Comparison of ENCODE assay signal across 9 mouse cellular contexts in the genomic region with DNA sequence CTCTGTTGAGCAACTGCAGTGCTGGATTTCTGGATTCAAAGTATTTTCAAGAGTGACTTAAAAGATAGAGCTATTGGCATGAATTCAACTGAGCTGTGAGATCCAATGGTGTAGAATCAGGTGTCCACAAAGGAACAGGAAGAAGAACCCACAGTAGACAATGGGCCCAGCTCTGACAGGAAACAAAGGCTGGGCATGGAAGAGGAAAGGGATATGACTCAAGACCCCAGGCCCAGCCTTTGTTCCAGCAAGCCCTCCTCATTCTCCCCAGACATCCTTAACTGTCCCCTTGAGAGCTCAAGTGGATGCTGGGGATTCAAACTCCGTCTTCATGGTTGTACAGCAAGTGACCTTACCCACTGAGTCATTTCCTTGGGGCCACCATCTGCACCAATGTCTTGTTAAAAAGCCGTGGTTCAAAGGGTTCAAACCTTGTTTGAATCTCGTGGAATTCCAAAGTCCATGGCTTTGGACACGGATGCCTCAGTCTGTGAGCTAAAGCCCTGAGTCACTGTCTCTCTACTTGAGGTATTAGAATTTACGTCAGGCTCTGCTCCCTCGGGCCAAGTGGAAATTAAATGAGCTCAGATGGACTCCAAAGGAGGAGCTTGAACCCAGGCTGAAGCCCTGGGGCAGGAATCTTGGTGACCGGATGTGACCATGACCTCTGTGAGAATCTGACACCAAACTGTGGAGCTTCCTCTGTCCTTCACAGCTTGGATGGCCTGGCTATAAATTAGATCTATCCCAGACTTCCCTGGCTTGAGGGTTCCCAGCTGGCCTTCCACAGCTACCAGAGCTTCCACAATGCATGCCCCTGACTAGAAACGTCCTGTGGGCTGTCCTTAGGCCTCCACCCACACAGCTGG. TPM values are rescaled to one million over a fixed set of nuclear protein-coding genes. Genes with fewer than 3 reads are reported as not detected.
DNase-seq lines count a peak whose midpoint lies in the region; ATAC-seq and TF ChIP-seq lines count a peak whose summit lies in the region.
"Had no signal": no experiment of that assay in that cellular context is flagged by ENCODE, and none has a peak within 500 bp of the region (broad histone marks: within the 10 kb centered on the region; RNA-seq: fewer than 3 reads in every experiment).

No protein-coding gene starts in this region.

- peaks cover 90% of the 10 kb centered on the region for H3K36me3 ChIP-seq in intestine, embryonic 14.5 days (ENCODE audit: control insufficient read depth, insufficient read depth, low read length)
- peaks cover 95% of the 10 kb centered on the region for H3K36me3 ChIP-seq in lung, embryonic 14.5 days (ENCODE audit: insufficient read depth)

- 56% methylated on average over 8 of the region's 8 CpGs for WGBS in intestine, embryonic 14.5 days
- WGBS in lung, embryonic 14.5 days: 38% methylated on average over 8 of the region's 8 CpGs

- H3K27ac ChIP-seq in intestine, embryonic 14.5 days (ENCODE audit: low read depth): peak overlapping the region; percentile 57
- H3K27ac ChIP-seq in lung, embryonic 14.5 days (ENCODE audit: low read depth): peak overlapping the region; percentile 58
- H3K27ac ChIP-seq: neural tube, embryonic 12.5 days had no signal

- no peak overlapping the region for H3K4me2 ChIP-seq in intestine, embryonic 14.5 days (ENCODE audit: low read length)
- H3K4me2 ChIP-seq in lung, embryonic 14.5 days: no peak overlapping the region
- H3K4me2 ChIP-seq: neural tube, embryonic 12.5 days had no signal

- ATAC-seq in common myeloid progenitor, adult 5-6 weeks (replicated peaks; ENCODE audit: low read depth, poor library complexity, severe bottlenecking): 0 out of 2 replicates have a peak, but pooled peaks have one; percentile 22
- ATAC-seq in intestine, embryonic 14.5 days (replicated peaks; ENCODE audit: low FRiP score, low TSS enrichment, low read depth): 0 out of 2 replicates have a peak, but pooled peaks have one; percentile 12
- ATAC-seq in lung, embryonic 14.5 days (ENCODE audit: insufficient read depth): peak; percentile 89
- no peak for ATAC-seq in activated CD4-positive, CD25-positive, alpha-beta regulatory T cell, adult 4 months

- H3K27me3 ChIP-seq in intestine, embryonic 14.5 days (replicated peaks; ENCODE audit: control insufficient read depth, insufficient read depth, low read length): no peaks in the 10 kb centered on the region
- no peaks in the 10 kb centered on the region for H3K27me3 ChIP-seq in lung, embryonic 14.5 days (ENCODE audit: insufficient read depth, low read length)
- H3K27me3 ChIP-seq: neural tube, embryonic 12.5 days had no signal

- H3K4me3 ChIP-seq in intestine, embryonic 14.5 days (ENCODE audit: low read depth, low read length): no peak overlapping the region
- H3K4me3 ChIP-seq in lung, embryonic 14.5 days (ENCODE audit: low read depth, low read length): no peak overlapping the region
- H3K4me3 ChIP-seq: neural tube, embryonic 12.5 days had no signal

- DNase-seq in gastrocnemius, postnatal 14 days: peak; percentile 31
- DNase-seq in gastrocnemius, postnatal 36 days: no peak
- no peak for DNase-seq in intestine, embryonic 14.5 days (ENCODE audit: low spot score)
- DNase-seq in lung, embryonic 14.5 days: peak; percentile 80
- DNase-seq in right cerebral cortex, adult 2 months (ENCODE audit: low spot score in 2 of 2): no peak
- no peak for DNase-seq in frontal cortex, adult 2 months (ENCODE audit: extremely low spot score in 1 of 2, low spot score in 1 of 2)

- no peak overlapping the region for H3K9ac ChIP-seq in intestine, embryonic 14.5 days (ENCODE audit: low read length)
- no peak overlapping the region for H3K9ac ChIP-seq in lung, embryonic 14.5 days
- H3K9ac ChIP-seq: neural tube, embryonic 12.5 days had no signal

- no peak for TF ChIP-seq CTCF in lung, embryonic 14.5 days (IDR thresholded peaks at IDR 0.05; ENCODE audit: low read depth)

- no peaks in the 10 kb centered on the region for H3K9me3 ChIP-seq in intestine, embryonic 14.5 days (ENCODE audit: control insufficient read depth, low read length)
- H3K9me3 ChIP-seq in lung, embryonic 14.5 days (ENCODE audit: low read depth, low read length): no peaks in the 10 kb centered on the region
- H3K9me3 ChIP-seq: neural tube, embryonic 12.5 days had no signal

- intact Hi-C loops in gastrocnemius, postnatal 14 days (cut with DNase I; ENCODE audit: low total_unique reads): no loop called here
- intact Hi-C loops in gastrocnemius, postnatal 36 days (cut with DNase I): no loop called here

- 0 out of 2 replicates have a peak, but pooled peaks cover 2% of the 10 kb centered on the region for H3K4me1 ChIP-seq in intestine, embryonic 14.5 days (replicated peaks; ENCODE audit: control insufficient read depth, insufficient read depth, low read length)
- H3K4me1 ChIP-seq in lung, embryonic 14.5 days (ENCODE audit: insufficient read depth): no peaks in the 10 kb centered on the region
- H3K4me1 ChIP-seq: neural tube, embryonic 12.5 days had no signal

RNA-seq across cellular contexts. Expression of a gene that starts 17.1 kb away (rescaled TPM):
- 1,000 to 10,000 TPM; 1,630 to 1,800 TPM for total RNA-seq in gastrocnemius, postnatal 14 days (2021)
- 100 to 1,000 TPM; 572 to 675 TPM for total RNA-seq in gastrocnemius, postnatal 36 days (2021)
- not detected in 2 replicates for total RNA-seq in common myeloid progenitor, adult 5-6 weeks (2017)
- polyA plus RNA-seq in intestine, embryonic 14.5 days (2014; fragmentation: Nextera tagmentation; extraction: Ambion mirVana): 1,391 and 1,474 TPM in 2 replicates
- 1,429 and 1,454 TPM in 2 replicates for polyA plus RNA-seq in lung, embryonic 14.5 days (2014; fragmentation: Nextera tagmentation; extraction: Ambion mirVana)
- polyA plus RNA-seq in activated CD4-positive, CD25-positive, alpha-beta regulatory T cell, adult 4 months (2017; shearing (Covaris generic)): not detected
- 433 and 435 TPM in 2 replicates for polyA plus RNA-seq in frontal cortex, adult 2 months (2012; rRNA removed)

RNA-seq across cellular contexts. Expression of a gene that starts 55.2 kb away (rescaled TPM):
- total RNA-seq in gastrocnemius, postnatal 14 days (2021): 10 to 100 TPM; 58.7 to 65.7 TPM
- total RNA-seq in gastrocnemius, postnatal 36 days (2021): 10 to 100 TPM; 50.4 to 56.4 TPM
- total RNA-seq in common myeloid progenitor, adult 5-6 weeks (2017): 27.7 and 48.8 TPM in 2 replicates
- polyA plus RNA-seq in intestine, embryonic 14.5 days (2014; fragmentation: Nextera tagmentation; extraction: Ambion mirVana): 400 and 443 TPM in 2 replicates
- polyA plus RNA-seq in lung, embryonic 14.5 days (2014; fragmentation: Nextera tagmentation; extraction: Ambion mirVana): 506 and 535 TPM in 2 replicates
- 100 to 1,000 TPM; 224 to 229 TPM for polyA plus RNA-seq in activated CD4-positive, CD25-positive, alpha-beta regulatory T cell, adult 4 months (2017; shearing (Covaris generic))
- polyA plus RNA-seq in frontal cortex, adult 2 months (2012; rRNA removed): 205 and 218 TPM in 2 replicates

Comparison
In these comparisons a context has a peak if more than half of its experiments do, and no peak if none do; other contexts are left out.
1. DNase-seq: peak in gastrocnemius, postnatal 14 days (single experiment) and lung, embryonic 14.5 days (single experiment); none in gastrocnemius, postnatal 36 days (0 of 2), intestine, embryonic 14.5 days (single experiment), right cerebral cortex, adult 2 months (0 of 2) and frontal cortex, adult 2 months (0 of 2).
2. RNA of a gene that starts 17.1 kb away (polyA plus RNA-seq): 1,429 to 1,454 TPM in lung, embryonic 14.5 days, 1,391 to 1,474 TPM in intestine, embryonic 14.5 days and 433 to 435 TPM in frontal cortex, adult 2 months; not detected in activated CD4-positive, CD25-positive, alpha-beta regulatory T cell, adult 4 months; every median in the first group is over 100 times any median in the second.